Mouse (Mus musculus) kidney, adult 2 months (tissue): ENCODE measurements at regions not wholly inside any gene's neighbourhood (a gene's known extent, or its start where the extent isn't known, plus 50 kb on each side); places are given as distances from the start of the nearest gene placed in this dataset.

Experiments
- CTCF ChIP-seq: fragments of 200-500 bp; conservative IDR thresholded peaks from 2 replicates; pipeline ENCODE4 v1.5.1; 2011; ENCODE audit warnings: low read depth, mild to moderate bottlenecking, control low read depth, low read length, moderate library complexity, mixed read lengths; ENCODE audit not compliant: insufficient read depth, insufficient read length
- POLR2A ChIP-seq: fragments of 200-500 bp; IDR thresholded peaks from one replicate; pipeline ENCODE4 v1.6.1; 2011; ENCODE audit warnings: low read depth, low read length, control low read depth

DNA sequence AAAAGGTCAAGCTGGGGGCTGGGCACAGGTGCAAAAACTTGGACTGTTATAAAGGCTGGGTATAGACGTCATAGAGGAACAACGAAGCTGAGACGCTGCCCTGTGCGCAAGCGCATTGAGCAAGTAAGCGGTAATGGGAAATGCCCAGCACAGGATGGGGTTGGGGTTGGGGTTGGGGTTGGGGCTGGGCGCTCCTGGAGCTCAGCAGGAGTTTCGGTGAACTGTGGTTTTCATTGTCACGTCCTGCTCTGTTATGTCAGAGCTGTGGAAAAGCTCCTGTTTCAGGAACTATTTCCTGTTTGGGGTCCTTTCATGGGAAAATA is 106.4 kb downstream of the Nufip1 start:
- TF ChIP-seq CTCF (no peak), POLR2A (no peak)
